Mouse (Mus musculus) liver, embryonic 13.5 days (tissue): ENCODE data around the gene Kank4. TPM values are rescaled to one million over a fixed set of nuclear protein-coding genes. Genes with fewer than 3 reads are reported as not detected.
"Not testable (repeated sequence)": the region's sequence is repeated elsewhere in the genome, so short reads cannot be mapped to it uniquely, and the experiment has no call there.

Source experiments
- ATAC-seq: fragments of 200-750 bp; cut with Nextera tagmentation; 2 replicates; pipeline ENCODE4 v1.8.0; 2017; ENCODE audit warnings: low read depth, mild to moderate bottlenecking, moderate number of reproducible peaks, moderate library complexity
- DNase-seq: peaks from one replicate; pipeline ENCODE4 v3.0.0; 2022
- H3K27ac ChIP-seq: fragments of 300-500 bp; sonication (generic); 2 replicates; pipeline ENCODE4 v1.5.1; 2015; ENCODE audit warnings: moderate library complexity, mild to moderate bottlenecking, inconsistent platforms
- H3K27me3 ChIP-seq: fragments of 300-500 bp; sonication (generic); 2 replicates; pipeline ENCODE4 v1.6.1; 2015; ENCODE audit warnings: mild to moderate bottlenecking, inconsistent platforms
- H3K36me3 ChIP-seq: fragments of 300-500 bp; sonication (generic); 2 replicates; pipeline ENCODE4 v1.6.1; 2015; ENCODE audit warnings: mild to moderate bottlenecking, inconsistent platforms
- H3K4me1 ChIP-seq: fragments of 300-500 bp; sonication (generic); replicated peaks from 2 replicates; pipeline ENCODE4 v1.6.1; 2015; ENCODE audit warnings: inconsistent platforms
- H3K4me2 ChIP-seq: fragments of 300-500 bp; sonication (generic); 2 replicates; pipeline ENCODE4 v1.6.1; 2015; ENCODE audit warnings: inconsistent platforms, mild to moderate bottlenecking, moderate library complexity
- H3K4me3 ChIP-seq: fragments of 300-500 bp; sonication (generic); replicated peaks from 2 replicates; pipeline ENCODE4 v1.5.1; 2015; ENCODE audit warnings: mild to moderate bottlenecking, inconsistent platforms
- H3K9ac ChIP-seq: fragments of 300-500 bp; sonication (generic); 2 replicates; pipeline ENCODE4 v1.6.1; 2015; ENCODE audit warnings: mild to moderate bottlenecking, inconsistent platforms
- H3K9me3 ChIP-seq: fragments of 300-500 bp; sonication (generic); replicated peaks from 2 replicates; pipeline ENCODE4 v1.6.1; 2016; ENCODE audit warnings: inconsistent platforms
- WGBS: fragments of 180-500 bp; shearing (Covaris S2); methylation state at CpG from one replicate; pipeline ENCODE4 v1.1.7; 2015; ENCODE audit not compliant: insufficient replicate concordance; 5-methylcytosine and 5-hydroxymethylcytosine counted together
- polyA plus RNA-seq: library from polyadenylated mRNA; unstranded; fragments of >200 nt; fragmentation: Nextera tagmentation; extraction: Ambion mirVana; gene quantifications from 2 replicates; pipeline ENCODE4 v1.2.1, GENCODE M21; 2015

The Kank4 gene
- polyA plus RNA-seq, 1 experiment from 2014 or later = 0.07 TPM

DNA sequence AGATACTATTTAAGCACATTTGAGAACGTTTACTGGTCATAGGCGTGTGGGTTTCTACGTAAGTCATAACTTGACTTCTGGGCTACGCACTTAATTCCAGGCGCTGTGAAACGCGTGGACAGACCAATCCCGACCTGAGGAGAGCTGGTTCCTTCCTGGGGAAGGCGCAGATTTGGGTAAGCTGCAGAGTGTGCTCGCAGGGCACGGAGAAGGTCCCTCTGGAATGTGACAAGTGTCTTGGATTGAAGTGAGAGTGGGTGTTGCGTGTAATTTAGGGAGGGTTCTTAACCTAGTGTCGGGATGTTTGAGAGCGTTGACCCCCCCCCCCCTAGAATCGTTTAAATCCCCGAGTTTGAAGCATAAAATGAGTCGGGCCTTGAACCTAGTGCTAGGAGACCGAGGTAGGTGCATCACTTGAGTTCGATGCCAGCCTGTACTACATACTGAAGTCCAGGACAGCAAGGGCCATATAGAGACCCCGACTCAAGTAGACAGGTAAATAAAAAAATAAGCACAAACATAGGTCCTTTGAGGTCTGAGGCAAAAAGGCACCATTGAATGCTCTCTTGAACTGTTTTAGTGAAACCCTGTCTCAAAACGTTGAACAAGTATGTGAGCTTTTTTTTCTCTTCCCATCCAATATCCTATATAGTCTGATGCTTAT, 89.9 kb downstream of the Kank4 start:
- Histone ChIP-seq H3K9me3 (no peaks in the 10 kb centered on the region), H3K4me1 (peaks cover 4% of the 10 kb centered on the region; the same call in 1 of the 2 replicates), H3K9ac (no peak overlapping the region), H3K4me3 (peak overlapping the region; percentile 25; the same call in 1 of the 2 replicates), H3K36me3 (no peaks in the 10 kb centered on the region), H3K27me3 (peaks cover 34% of the 10 kb centered on the region), H3K4me2 (peak overlapping the region; percentile 52), H3K27ac (no peak overlapping the region)
- no peak for DNase-seq
- ATAC-seq = no peak
- WGBS = 4% methylated on average over 21 of the region's 21 CpGs

DNA sequence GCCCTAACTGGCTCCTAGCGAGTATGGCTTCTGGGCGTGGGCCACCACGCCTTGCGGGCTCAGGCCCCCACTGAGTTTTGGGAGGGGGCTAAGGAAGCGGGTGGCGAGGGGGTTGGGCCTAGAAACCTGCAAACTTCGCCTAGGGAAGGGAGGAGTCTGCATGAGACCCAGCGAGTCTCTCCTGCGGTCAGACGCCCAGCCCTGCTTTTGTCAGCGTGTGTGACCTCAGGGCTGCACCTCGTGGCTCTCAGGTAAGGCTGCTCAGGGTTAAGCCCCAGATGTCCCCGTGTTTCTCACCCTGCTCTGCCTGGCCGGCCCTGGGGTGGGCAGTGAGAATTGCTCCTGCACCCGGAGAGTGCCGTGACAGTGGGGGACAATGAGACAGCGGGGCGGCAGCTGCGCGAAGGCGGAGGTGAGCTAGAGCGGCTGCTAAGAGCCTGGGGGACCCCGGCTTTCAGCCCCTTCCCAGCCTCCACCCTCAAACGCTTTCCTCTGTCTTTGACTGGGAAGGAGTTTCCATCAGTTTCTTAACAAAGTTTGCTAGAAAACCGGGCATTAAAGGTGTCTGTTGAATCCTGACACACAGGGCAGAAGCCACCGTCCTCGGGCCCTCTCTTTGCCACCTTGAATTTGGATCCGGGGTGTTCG, 90.6 kb downstream of the Kank4 start, which contains the start of gene L1td1:
Gene L1td1 (plus strand): TSS at position 145 of the 648 bp plus-strand sequence.
- WGBS = 2% methylated on average over 29 of the region's 29 CpGs
- DNase-seq (no peak), ATAC-seq (no peak)
- Histone ChIP-seq H3K9ac (no peak within 1 kb of the TSS), H3K27ac (no peak within 1 kb of the TSS), H3K9me3 (no peaks in the 10 kb centered on the region), H3K4me2 (peak within 1 kb of the TSS; percentile 52), H3K4me1 (peaks cover 4% of the 10 kb centered on the region; the same call in 1 of the 2 replicates), H3K27me3 (peaks cover 34% of the 10 kb centered on the region), H3K4me3 (peak within 1 kb of the TSS; percentile 25), H3K36me3 (no peaks in the 10 kb centered on the region)

DNA sequence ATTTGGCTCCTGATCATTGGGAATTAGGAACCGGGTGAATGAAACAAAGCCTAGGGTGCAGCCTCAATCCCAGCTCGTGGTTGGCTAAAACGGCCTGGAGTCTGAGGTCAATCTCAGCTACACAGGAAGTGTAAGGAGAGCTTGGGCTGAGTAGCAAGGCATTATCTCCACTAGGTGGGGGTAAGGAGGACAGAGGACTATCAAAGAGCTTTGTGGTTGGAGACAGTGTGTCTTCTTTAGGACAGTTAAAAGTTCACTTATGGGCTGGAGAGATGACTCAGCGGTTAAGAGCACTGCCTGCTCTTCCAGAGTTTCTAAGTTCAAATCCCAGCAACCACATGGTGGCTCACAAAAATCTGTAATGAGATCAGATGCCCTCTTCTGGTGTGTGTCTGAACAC, 91.9 kb downstream of the Kank4 start:
- Histone ChIP-seq H3K36me3 (no peaks in the 10 kb centered on the region), H3K4me1 (peaks cover 4% of the 10 kb centered on the region; the same call in 1 of the 2 replicates), H3K27ac (no peak overlapping the region), H3K4me3 (no peak overlapping the region), H3K27me3 (peaks cover 34% of the 10 kb centered on the region), H3K4me2 (no peak overlapping the region), H3K9ac (no peak overlapping the region), H3K9me3 (no peaks in the 10 kb centered on the region)
- WGBS = 18% methylated on average over 4 of the region's 4 CpGs
- ATAC-seq (no peak), DNase-seq (no peak)

DNA sequence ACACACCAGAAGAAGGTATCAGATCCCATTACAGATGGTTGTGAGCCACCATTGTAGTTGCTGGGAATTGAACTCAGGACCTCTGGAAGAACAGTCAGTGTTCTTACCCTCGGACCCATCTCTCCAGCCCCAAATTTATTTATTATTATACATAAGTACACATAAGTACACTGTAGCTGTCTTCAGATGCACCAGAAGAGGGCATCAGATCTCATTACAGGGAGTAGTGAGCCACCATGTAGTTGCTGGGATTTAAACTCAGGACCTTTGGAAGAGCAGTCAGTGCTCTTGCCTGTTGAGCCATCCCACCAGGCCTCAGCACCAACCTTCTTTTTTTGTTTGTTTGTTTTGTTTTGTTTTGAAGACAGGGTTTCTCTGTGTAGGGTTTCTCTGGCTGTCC, 92.7 kb downstream of the Kank4 start:
- not testable (repeated sequence) for ATAC-seq, H3K27ac ChIP-seq, H3K4me1 ChIP-seq, H3K9ac ChIP-seq, H3K4me2 ChIP-seq, H3K9me3 ChIP-seq, H3K4me3 ChIP-seq, DNase-seq, H3K36me3 ChIP-seq
- WGBS = 68% methylated on average over 1 of the region's 1 CpGs
- peaks cover 34% of the 10 kb centered on the region for H3K27me3 ChIP-seq

DNA sequence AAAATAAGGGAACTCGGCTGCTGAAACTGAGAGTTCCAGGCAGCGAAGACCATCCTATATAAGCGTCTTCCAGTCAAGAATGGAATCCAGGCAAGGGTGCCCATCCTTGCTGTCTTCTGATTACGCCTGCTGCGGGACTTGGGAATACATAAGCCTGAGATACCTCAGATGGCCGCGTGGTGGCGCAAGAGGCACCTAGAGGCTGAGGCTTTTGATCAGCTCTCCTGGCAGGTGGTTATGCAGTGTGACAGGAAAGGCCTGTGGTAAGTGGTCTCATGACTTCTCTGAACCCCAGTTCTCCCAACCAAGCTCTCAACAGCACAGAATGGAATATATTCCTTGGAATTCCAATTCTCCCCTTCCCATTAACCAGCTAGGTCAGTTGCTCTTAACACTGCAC, 94.9 kb downstream of the Kank4 start:
- Histone ChIP-seq H3K4me2 (no peak overlapping the region), H3K4me3 (no peak overlapping the region), H3K27me3 (peaks cover 17% of the 10 kb centered on the region), H3K36me3 (no peaks in the 10 kb centered on the region), H3K9me3 (no peaks in the 10 kb centered on the region), H3K4me1 (peaks cover 4% of the 10 kb centered on the region; the same call in 1 of the 2 replicates), H3K9ac (no peak overlapping the region), H3K27ac (no peak overlapping the region)
- WGBS = 13% methylated on average over 8 of the region's 8 CpGs
- DNase-seq (peak; percentile 23), ATAC-seq (no peak)

DNA sequence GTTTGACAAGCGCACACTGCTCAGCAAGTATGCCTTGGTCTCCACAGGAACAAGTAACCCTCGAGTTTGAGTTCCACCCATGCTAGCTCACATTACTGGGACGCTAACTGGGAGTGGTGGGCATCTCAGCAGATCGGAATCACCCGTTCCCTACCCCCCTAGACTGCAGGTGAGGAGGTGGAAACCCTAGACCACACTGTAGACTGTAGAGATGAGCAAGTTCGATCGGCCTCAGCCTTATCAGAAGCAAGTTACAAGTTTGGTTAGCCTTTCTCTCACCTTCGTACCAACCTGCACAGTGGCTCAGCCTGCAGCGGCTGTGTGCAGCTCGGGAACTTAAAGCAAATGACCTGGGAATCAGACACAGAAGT, 98.8 kb downstream of the Kank4 start:
- DNase-seq (no peak), ATAC-seq (no peak)
- H3K4me3 ChIP-seq = no peak overlapping the region
- H3K27ac ChIP-seq = no peak overlapping the region
- H3K4me2 ChIP-seq = no peak overlapping the region
- H3K9me3 ChIP-seq = no peaks in the 10 kb centered on the region
- H3K4me1 ChIP-seq = no peaks in the 10 kb centered on the region
- no peak overlapping the region for H3K9ac ChIP-seq
- H3K36me3 ChIP-seq = no peaks in the 10 kb centered on the region
- WGBS = 65% methylated on average over 10 of the region's 10 CpGs
- H3K27me3 ChIP-seq = no peaks in the 10 kb centered on the region

DNA sequence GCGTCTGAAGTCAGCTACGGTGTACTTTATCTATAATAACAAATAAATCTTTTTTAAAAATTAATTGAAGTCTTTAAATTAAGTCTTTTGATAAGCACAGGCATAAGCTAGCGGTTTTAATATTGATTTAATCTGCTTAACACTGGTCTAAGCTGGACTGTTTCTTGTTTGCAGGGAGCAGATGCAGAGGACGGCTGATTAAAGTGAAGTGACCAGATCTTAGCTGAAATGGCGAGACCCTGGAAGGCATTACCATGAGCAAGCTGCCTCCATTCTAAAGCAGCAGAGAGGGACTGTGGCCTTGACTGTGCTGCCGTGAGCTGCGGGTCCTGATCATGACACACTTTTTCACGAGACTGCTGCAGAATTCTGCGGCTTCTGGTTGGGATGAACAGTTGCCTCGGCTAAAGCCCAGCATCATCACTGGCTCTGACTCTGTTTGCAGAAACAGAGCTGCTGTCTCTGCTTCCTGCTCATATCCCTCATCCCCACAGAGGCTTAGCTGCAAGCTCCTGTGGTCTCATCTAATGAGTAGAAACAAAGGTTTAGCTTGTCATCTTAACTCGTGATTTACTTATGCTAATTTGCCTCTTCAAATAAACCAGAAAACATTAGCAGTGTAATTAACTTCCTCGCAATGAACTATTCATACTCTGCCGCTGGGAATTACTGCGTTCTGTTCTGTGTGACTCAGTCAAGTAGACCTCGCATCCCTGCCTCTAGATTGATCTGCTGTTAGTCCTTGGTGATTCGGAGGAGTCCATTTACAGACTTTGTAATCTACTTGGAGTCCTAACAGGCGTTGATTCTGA, 99.4 kb downstream of the Kank4 start:
- Histone ChIP-seq H3K4me1 (no peaks in the 10 kb centered on the region), H3K9ac (no peak overlapping the region), H3K9me3 (no peaks in the 10 kb centered on the region), H3K4me3 (no peak overlapping the region), H3K36me3 (no peaks in the 10 kb centered on the region), H3K27me3 (no peaks in the 10 kb centered on the region), H3K4me2 (no peak overlapping the region), H3K27ac (no peak overlapping the region)
- 75% methylated on average over 17 of the region's 17 CpGs for WGBS
- no peak for ATAC-seq
- DNase-seq = no peak

DNA sequence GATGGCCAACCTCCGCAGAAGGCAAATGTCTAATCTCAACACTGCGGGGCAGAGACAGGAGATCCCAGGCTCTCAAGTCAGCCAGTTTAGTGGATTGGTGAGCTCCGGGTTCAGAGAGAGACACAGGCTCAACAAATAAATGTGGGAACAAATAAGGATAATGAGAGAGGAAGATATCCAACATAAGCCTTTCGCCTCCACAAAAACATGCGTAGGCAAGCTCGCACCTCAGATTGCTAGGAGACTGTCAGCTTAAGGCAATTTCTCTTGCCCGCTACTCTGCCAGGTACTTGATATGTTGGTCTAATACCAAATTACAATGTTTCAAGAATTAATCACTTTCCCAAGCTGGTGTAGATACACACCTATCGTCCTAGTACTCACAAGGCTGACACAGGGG, 106.4 kb downstream of the Kank4 start:
- no peak overlapping the region for H3K27ac ChIP-seq
- no peak overlapping the region for H3K9ac ChIP-seq
- no peak overlapping the region for H3K4me3 ChIP-seq
- no peak for ATAC-seq
- H3K4me2 ChIP-seq = no peak overlapping the region
- WGBS = 73% methylated on average over 8 of the region's 8 CpGs
- no peak for DNase-seq
- no peaks in the 10 kb centered on the region for H3K36me3 ChIP-seq
- no peaks in the 10 kb centered on the region for H3K4me1 ChIP-seq
- H3K9me3 ChIP-seq = no peaks in the 10 kb centered on the region
- H3K27me3 ChIP-seq = no peaks in the 10 kb centered on the region

Other genes starting within 250 kb of the Kank4 start
- not detected in 2 replicates for gene L1td1, start 90.8 kb downstream of the Kank4 start, polyA plus RNA-seq
- gene I0C0044D17Rik, start 6.3 kb upstream of the Kank4 start, polyA plus RNA-seq = not detected in 2 replicates
- 70.6 and 86.4 TPM in 2 replicates for gene Usp1, start 106.3 kb upstream of the Kank4 start, polyA plus RNA-seq
- 38.6 and 48.2 TPM in 2 replicates for gene Angptl3, start 213.4 kb upstream of the Kank4 start, polyA plus RNA-seq